Mouse (Mus musculus) cerebellum, postnatal 14 days (tissue): ENCODE results near the gene Ifna5.

Experiments
- DNase-seq, 2 experiments: peaks; one replicate each; pipeline ENCODE4 v3.0.0; 2021; ENCODE audit warnings: mixed read lengths in 2 of 2

Gene Ifna5

DNA sequence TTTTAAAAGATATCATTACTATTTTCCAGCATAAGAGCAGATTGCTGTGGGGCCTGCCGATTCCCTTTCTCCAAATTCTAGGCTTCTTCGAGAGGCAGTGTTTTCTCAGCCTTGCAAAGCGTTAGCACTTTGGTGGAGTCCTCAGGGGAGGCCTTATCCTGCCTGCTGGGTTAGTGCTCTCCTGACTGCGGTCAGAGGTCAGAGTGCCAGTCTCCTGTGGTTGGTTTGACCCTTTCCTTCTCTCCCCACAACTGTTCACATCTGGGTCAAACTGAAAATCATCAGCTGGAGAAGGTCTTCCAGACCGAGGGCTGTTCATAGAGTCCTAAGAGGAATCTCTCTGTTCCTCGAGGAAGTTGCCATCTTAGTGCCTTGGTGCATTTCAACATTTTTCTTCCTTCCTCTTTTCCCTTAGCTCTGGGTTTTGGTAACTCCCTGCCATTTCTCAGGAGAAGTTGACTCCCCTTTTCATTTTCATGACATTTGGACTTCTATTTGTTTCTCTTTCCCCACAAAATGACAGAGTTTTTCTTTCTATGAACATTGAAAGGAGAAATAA, 29.8 kb downstream of the Ifna5 start:
- DNase-seq, result no peak

DNA sequence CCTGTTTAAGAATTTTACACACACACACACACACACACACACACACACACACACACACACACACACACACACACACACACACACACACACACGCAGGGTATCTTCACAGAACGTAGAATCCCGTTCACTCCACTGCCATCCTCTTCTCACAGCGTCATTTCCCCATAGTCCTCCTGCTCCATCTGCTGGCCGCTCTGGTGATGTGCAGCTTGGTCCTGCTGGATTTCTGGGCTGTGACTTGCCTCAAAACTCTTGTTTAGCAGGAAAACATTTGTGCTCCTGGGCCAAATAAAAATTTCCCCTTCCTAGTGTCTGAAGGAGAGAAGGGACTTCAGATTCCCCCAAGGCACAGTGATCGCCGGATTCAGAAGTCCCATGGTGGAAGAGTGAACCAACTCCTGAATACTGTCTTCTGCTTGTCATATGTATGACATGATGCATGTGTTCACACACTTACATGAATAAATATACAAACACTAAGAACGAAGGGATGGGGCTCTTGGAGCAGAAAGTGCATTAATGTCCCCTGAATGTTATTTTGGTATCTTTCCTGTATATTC, 32.1 kb downstream of the Ifna5 start:
- peak; percentile 81 to 85 for DNase-seq

DNA sequence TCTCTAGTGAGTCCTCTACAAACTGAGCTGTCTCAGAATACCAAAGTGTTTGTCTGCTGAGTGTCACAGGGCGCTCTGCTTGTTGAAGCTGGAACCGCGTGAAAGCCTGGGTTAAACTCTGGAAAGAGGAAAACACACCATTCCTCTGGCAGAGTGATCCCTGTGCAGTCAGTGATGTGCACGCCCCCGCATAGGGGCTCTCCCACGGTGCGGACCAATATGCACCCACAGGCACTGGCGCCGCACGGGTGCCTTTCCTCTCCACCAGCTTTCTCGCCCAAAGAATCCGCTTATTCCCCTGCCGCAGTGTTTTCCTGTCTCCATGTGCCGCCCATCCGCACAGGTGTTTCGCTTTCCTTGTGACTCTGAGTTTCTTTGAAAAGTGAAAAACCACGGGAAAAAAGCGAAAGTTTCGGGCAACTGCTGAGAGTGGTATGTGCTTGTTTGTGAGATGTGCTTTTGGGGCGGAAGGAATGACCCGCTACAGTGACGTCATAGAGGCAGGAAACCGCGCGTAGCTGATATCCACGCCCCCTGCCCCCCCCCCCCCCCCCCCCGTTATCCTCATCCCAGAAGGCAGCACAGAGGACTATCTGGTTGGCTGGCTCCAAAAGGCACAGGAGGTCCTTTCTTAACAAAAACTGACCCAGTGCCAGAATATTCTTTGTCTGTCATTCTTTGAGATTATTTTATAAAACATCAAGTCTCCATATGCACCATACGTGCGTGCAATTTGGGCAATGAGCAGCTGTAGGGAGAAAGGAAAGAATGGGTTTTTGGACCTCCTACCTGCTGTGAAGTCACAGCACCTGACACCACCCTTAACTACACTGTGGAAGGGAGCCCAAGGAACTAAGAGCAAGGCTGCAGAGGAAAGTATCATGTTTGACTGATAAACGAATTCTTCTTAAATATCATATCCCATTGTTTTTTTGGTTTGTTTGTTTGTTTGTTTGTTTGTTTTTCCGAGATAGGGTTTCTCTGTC, 32.9 kb downstream of the Ifna5 start:
- DNase-seq, result peak; percentile 11 to 22

DNA sequence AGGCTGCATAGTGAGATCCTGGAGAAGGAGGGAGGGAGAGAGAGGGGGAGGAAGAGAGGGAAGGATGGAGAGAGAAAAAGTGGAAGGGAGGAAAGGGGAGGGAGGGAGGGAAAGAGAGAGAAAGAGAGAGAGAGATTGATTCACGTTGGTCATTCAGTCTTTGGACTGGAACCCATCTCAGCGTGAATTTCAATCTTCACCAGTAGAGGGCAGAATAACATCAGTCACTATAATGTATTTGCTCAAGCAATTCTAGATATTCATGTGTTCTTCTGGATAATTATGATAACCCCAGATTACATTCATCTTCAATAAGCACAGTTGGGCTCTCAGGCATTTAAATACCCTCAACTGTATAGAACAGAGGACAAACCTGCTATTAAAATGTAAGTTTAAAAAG, 37.4 kb downstream of the Ifna5 start:
- peak; percentile 58 to 65 for DNase-seq

DNA sequence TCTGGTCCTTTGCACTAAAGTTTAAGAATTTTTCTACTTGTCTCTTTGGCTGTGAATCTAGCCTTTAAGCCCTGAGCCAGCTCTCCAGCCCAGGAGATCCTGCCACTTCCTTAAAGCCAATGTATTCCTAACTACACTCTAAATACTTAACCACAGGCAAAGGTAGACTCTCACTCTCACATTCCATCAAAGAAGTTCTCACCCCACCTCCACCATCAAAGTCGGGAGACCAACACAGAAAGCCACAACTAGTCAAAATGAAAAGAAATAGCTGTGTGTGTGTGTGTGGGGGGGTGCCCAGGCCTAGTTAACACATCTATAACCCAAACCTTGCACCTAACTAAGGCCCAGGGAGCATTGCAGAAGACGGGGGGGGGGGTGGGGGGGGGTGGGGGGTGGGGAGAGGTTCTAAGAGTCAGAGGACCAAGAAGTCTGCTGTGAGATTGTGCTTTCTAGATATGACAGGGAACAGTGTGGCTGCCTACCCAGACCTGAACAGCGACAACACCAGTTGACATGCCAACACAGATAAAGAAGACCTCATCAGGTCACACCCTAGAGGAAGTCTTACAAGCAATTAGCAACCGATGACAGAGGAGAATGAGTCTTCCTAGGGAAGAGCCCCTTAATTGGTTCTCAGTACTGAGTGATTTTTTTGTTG, 40.2 kb downstream of the Ifna5 start:
- no peak for DNase-seq

DNA sequence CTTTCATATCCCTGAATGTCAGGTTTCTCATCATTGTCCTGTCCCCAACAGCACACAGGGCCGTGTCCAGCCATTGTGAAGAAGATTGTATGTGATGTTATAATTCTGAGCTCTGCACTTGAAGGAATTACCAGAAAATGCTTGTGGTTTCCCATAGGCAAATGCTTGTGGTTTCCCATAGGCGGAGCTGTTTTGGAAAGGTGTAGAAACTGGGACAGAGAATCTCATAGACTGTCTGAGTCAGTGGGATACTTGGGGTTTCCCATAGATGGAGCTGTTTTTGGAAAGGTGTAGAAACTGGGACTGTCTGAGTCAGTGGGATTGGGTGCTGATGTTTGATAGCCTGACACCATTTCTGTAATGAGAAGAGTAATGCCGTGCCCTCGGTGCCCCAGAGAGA, 41.2 kb downstream of the Ifna5 start:
- no peak for DNase-seq

DNA sequence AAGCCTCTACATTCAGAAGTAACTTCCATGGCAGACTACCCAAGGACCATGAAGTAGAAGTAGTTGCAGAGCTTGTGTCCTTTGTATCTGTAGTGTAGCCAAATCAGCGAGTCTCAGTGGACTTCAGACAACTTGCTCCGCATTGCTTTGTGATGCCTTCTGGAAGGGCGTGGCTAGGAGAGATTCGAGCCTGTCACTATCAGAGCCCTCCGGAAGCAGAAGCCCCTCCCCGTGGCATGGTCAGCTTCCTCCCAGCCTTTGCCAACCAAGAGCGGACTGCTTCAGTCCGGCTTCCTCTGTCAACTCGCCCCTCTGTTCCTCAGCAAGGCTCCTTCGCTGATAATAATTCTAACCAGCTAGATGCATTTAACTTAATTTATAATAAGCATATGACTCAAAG, 42.9 kb downstream of the Ifna5 start:
- DNase-seq, result no peak

DNA sequence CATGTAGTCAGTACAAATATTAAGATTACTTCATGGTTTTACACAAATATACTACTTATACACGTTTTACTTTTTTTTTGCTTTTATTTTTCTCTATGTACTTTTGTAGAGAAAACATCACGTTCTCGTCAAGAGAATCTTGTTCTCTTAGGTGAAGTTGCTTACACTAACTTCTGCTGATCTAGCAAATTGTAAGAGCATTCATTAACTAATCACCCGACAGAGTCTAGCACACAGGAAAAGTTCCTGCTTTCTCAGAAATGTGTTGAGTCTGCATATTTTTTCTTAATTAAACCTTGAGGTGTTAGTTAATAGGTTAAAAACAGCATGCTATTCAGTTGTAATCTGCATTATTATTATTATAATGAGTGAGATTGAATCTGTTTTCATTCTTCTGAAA, 43.4 kb downstream of the Ifna5 start:
- no peak for DNase-seq

DNA sequence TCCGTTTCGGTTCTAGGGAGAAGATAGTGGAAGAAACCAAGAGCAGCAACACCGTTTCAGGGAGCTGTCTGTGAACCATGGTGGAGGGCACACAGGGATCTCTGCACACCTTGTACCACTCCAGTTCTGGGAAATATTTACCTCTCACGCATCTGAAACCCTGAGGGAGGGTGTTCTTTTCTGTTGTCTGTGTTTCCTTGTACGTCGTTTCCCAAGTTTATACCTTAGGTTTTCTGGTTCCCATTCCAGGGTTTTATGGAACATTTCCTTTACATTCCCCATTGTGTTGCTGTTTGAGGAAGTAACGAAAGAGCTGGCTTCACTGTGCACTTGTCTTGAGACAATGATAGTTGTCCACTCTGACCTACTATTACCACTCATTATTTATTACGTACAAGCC, 44.8 kb downstream of the Ifna5 start, which contains the start of gene Ifne:
Gene Ifne (minus strand): TSS at position 101 of the 400 bp plus-strand sequence.
- no peak for DNase-seq
